Mouse (Mus musculus) cerebellum, adult 2 months (tissue): ENCODE results near the gene Msantd3. TPM values are rescaled to one million over a fixed set of nuclear protein-coding genes. Genes with fewer than 3 reads are reported as not detected.

Source experiments
- DNase-seq, 2 experiments: peaks; one replicate each; pipeline ENCODE4 v3.0.0; 2021
- H3K27ac ChIP-seq: fragments of 200-500 bp; 2 replicates; pipeline ENCODE4 v1.5.1; 2012; ENCODE audit warnings: low read length, control low read depth, inconsistent platforms; ENCODE audit not compliant: insufficient read depth
- H3K27me3 ChIP-seq: fragments of 200-500 bp; 2 replicates; pipeline ENCODE4 v1.6.1; 2012; ENCODE audit warnings: inconsistent platforms, mild to moderate bottlenecking, low read length, moderate library complexity; ENCODE audit not compliant: control insufficient read depth, insufficient read depth
- H3K4me1 ChIP-seq: fragments of 200-500 bp; 2 replicates; pipeline ENCODE4 v1.6.1; 2011; ENCODE audit warnings: low read length; ENCODE audit not compliant: control insufficient read depth, insufficient read depth
- H3K4me3 ChIP-seq: fragments of 200-500 bp; replicated peaks from 2 replicates; pipeline ENCODE3; 2011; ENCODE audit warnings: mild to moderate bottlenecking, low read depth, low read length, control low read depth; ENCODE audit not compliant: insufficient read depth
- CTCF ChIP-seq: fragments of 200-500 bp; IDR thresholded peaks from 2 replicates; pipeline ENCODE4 v1.5.1; 2011; ENCODE audit warnings: low read depth, mild to moderate bottlenecking, control low read depth, low read length, moderate library complexity, borderline replicate concordance; ENCODE audit not compliant: insufficient read depth
- POLR2A ChIP-seq: fragments of 200-500 bp; IDR thresholded peaks from 2 replicates; pipeline ENCODE4 v1.6.1; 2011; ENCODE audit warnings: low read length, control low read depth, borderline replicate concordance; ENCODE audit not compliant: insufficient read depth
- WGBS: fragments of 180-500 bp; shearing (Covaris S2); methylation state at CpG from one replicate; pipeline ENCODE4 v1.1.7; 2018; 5-methylcytosine and 5-hydroxymethylcytosine counted together
- polyA plus RNA-seq: library from polyadenylated mRNA; depleted of rRNA; stranded (reverse); fragments of >200 nt; gene quantifications from 2 replicates; pipeline ENCODE4 v1.2.3, GENCODE M21; 2012

Gene Msantd3
- polyA plus RNA-seq, 1 experiment = 17.7 TPM

GRCm38 (mm10) chr4:48548393-48549045, 8.8 kb downstream of the Msantd3 start:
- Histone ChIP-seq H3K4me1 (peaks cover 13% of the 10 kb centered on the region), H3K27me3 (no peaks in the 10 kb centered on the region), H3K27ac (no peak overlapping the region), H3K4me3 (no peak overlapping the region)
- DNase-seq = peak; percentile 34 to 57
- no peak for TF ChIP-seq POLR2A
- no peak for TF ChIP-seq CTCF
- 28% methylated on average over 6 of the region's 6 CpGs for WGBS

GRCm38 (mm10) chr4:48549661-48550060, 9.9 kb downstream of the Msantd3 start:
- TF ChIP-seq CTCF (no peak), POLR2A (no peak)

GRCm38 (mm10) chr4:48552486-48553064, 12.8 kb downstream of the Msantd3 start:
- TF ChIP-seq POLR2A (no peak), CTCF (no peak)
- peaks cover 6% of the 10 kb centered on the region; the same call in 1 of the 2 replicates for H3K4me1 ChIP-seq
- no peak overlapping the region for H3K27ac ChIP-seq
- no peak overlapping the region for H3K4me3 ChIP-seq
- WGBS = 86% methylated on average over 27 of the region's 27 CpGs
- H3K27me3 ChIP-seq = no peaks in the 10 kb centered on the region
- DNase-seq = no peak

More at GRCm38 (mm10) chr4:48549661-48550060, 9.9 kb downstream of the Msantd3 start:
- Histone ChIP-seq H3K27me3 (no peaks in the 10 kb centered on the region), H3K4me1 (peaks cover 13% of the 10 kb centered on the region), H3K27ac (no peak overlapping the region), H3K4me3 (no peak overlapping the region)
- 85% methylated on average over 5 of the region's 5 CpGs for WGBS
- no peak for DNase-seq

GRCm38 (mm10) chr4:48554132-48554531, 14.4 kb downstream of the Msantd3 start:
- no peaks in the 10 kb centered on the region for H3K27me3 ChIP-seq
- TF ChIP-seq CTCF (no peak), POLR2A (no peak)
- H3K4me3 ChIP-seq = no peak overlapping the region
- no peak for DNase-seq
- 68% methylated on average over 7 of the region's 7 CpGs for WGBS
- H3K27ac ChIP-seq = no peak overlapping the region
- H3K4me1 ChIP-seq = no peaks in the 10 kb centered on the region; the same call in 1 of the 2 replicates

GRCm38 (mm10) chr4:48555729-48556128, 16.0 kb downstream of the Msantd3 start:
- no peak overlapping the region for H3K4me3 ChIP-seq
- no peaks in the 10 kb centered on the region for H3K27me3 ChIP-seq
- no peak overlapping the region for H3K27ac ChIP-seq
- H3K4me1 ChIP-seq = no peaks in the 10 kb centered on the region; the same call in 1 of the 2 replicates
- peak; percentile 30 to 43 for DNase-seq
- TF ChIP-seq POLR2A = no peak
- no peak for TF ChIP-seq CTCF
- 25% methylated on average over 3 of the region's 3 CpGs for WGBS

- 55% methylated on average over 14 of the region's 14 CpGs for WGBS
- H3K4me1 ChIP-seq = no peaks in the 10 kb centered on the region; the same call in 1 of the 2 replicates
- no peaks in the 10 kb centered on the region for H3K27me3 ChIP-seq
- H3K4me3 ChIP-seq = no peak overlapping the region
- H3K27ac ChIP-seq = no peak overlapping the region
- DNase-seq = no peak
- TF ChIP-seq POLR2A (no peak), CTCF (no peak)
These were observed 19.9 kb downstream of the Msantd3 start for GRCm38 (mm10) chr4:48559652-48560051.

GRCm38 (mm10) chr4:48561824-48562223, 22.1 kb downstream of the Msantd3 start:
- 91% methylated on average over 8 of the region's 8 CpGs for WGBS
- DNase-seq = no peak

GRCm38 (mm10) chr4:48564962-48565361, 25.2 kb downstream of the Msantd3 start:
- DNase-seq = no peak
- no peaks in the 10 kb centered on the region for H3K27me3 ChIP-seq
- TF ChIP-seq CTCF = no peak
- no peak for TF ChIP-seq POLR2A
- H3K4me1 ChIP-seq = no peaks in the 10 kb centered on the region
- no peak overlapping the region for H3K27ac ChIP-seq
- no peak overlapping the region for H3K4me3 ChIP-seq

More at GRCm38 (mm10) chr4:48561824-48562223, 22.1 kb downstream of the Msantd3 start:
- Histone ChIP-seq H3K27ac (no peak overlapping the region), H3K27me3 (no peaks in the 10 kb centered on the region), H3K4me3 (no peak overlapping the region), H3K4me1 (no peaks in the 10 kb centered on the region; the same call in 1 of the 2 replicates)
- no peak for TF ChIP-seq POLR2A
- TF ChIP-seq CTCF = no peak

GRCm38 (mm10) chr4:48576361-48576760, 36.6 kb downstream of the Msantd3 start:
- TF ChIP-seq POLR2A (no peak), CTCF (no peak)
- H3K4me1 ChIP-seq = no peaks in the 10 kb centered on the region
- 89% methylated on average over 7 of the region's 7 CpGs for WGBS
- H3K27me3 ChIP-seq = no peaks in the 10 kb centered on the region
- DNase-seq = no peak
- no peak overlapping the region for H3K4me3 ChIP-seq
- no peak overlapping the region for H3K27ac ChIP-seq
